Mouse (Mus musculus): ENCODE data around the gene Gnb3. TPM values are rescaled to one million over a fixed set of nuclear protein-coding genes. Genes with fewer than 3 reads are reported as not detected.

Gnb3 gene
- polyA plus RNA-seq, 1 experiment from 2014 or later = 0.25 TPM

DNA sequence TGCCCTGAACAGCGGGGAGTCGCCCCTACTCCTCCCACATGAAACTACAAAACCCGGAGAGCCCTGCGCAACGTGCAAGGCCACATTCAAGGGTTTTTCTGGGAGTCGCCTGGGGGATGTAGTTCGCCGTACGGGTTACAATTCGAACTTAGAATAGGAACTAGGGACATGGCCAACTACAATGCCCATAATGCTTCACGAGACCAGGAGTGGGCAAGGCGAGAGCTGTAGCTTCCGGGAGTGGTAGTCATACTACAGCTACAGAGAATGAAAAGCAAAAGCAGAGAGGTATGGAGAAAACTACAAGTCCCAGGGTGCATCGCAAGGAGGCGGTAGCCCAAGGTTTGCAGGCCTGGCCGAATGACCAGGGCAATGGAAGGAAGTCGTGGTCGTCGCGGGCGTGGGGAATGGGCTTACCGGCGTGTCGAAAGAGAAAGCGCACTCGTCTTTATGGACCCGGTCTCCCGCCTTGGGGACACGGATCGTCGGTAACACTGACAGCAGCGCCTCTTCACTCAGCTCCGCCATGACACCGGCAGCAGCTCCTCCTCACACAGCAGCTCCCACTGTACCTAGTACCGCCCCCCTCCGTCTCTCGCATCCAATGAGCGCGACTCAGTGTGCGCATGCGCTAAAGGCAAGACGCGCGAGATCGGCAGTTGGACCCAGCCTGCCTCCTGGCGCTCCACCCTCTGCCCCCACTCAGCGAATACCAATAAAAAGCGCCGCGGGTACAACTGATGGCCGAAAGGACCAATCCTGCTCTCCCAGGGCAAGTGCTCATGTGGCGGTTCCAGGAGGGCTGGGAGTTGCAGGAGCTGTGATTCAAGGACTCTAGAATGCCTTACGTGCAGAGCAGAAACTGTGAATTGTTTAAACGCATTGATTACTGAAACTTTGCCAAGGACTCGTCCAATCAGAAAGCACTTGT is 10.9 kb downstream of the Gnb3 start, which contains the start of the genes Usp5 and Cdca3:
TSS of gene Usp5 (minus strand) at position 617 of the 931 bp plus-strand sequence.
TSS of gene Cdca3 (plus strand) at position 680 of the 931 bp plus-strand sequence.
- Histone ChIP-seq H3K27ac (peak within 1 kb of the TSS; percentile 92), H3K36me3 (peaks cover 48% of the 10 kb centered on the region), H3K9me3 (no peaks in the 10 kb centered on the region), H3K9ac (peak within 1 kb of the TSS; percentile 87), H3K4me3 (peak within 1 kb of the TSS; percentile 67), H3K27me3 (no peaks in the 10 kb centered on the region), H3K4me1 (peaks cover 34% of the 10 kb centered on the region), H3K4me2 (peak within 1 kb of the TSS; percentile 92)
- peak; percentile 95 for ATAC-seq (ENCODE audit: insufficient number of reproducible peaks, insufficient read depth, low FRiP score, low TSS enrichment, low read depth)
- WGBS = under 1% methylated on average over 55 of the region's 55 CpGs

DNA sequence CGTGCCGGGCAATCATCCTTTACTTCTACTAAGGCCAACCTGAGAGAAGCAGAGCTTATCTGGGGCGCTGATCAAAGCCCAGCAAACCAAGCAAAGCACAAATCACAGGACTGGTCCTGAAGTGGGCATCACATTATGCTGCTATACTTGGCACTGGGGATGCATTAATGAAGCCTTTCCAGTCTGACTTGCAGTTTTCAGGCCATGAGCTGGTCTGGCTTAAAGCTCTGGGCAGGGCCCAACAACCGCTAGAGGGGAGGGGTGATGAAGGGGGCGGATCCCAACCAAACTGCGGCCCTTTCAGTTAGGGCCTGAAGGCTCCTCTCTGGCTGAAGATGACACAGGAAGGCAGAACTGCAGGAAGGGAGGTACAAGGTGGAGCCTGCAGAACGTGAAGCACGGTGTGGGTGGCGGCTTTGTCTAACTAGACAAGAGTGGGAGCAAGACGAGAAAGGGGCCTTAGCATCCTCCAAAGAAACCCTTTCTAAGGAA is 11.9 kb downstream of the Gnb3 start:
- peak overlapping the region; percentile 75 for H3K9ac ChIP-seq
- peak overlapping the region; percentile 92 for H3K4me2 ChIP-seq
- H3K36me3 ChIP-seq = peaks cover 49% of the 10 kb centered on the region
- peak overlapping the region; percentile 92 for H3K27ac ChIP-seq
- ATAC-seq (ENCODE audit: insufficient number of reproducible peaks, insufficient read depth, low FRiP score, low TSS enrichment, low read depth) = no peak
- H3K4me1 ChIP-seq = peaks cover 34% of the 10 kb centered on the region
- H3K27me3 ChIP-seq = no peaks in the 10 kb centered on the region
- 23% methylated on average over 10 of the region's 10 CpGs for WGBS
- peak overlapping the region; percentile 67 for H3K4me3 ChIP-seq
- H3K9me3 ChIP-seq = no peaks in the 10 kb centered on the region

DNA sequence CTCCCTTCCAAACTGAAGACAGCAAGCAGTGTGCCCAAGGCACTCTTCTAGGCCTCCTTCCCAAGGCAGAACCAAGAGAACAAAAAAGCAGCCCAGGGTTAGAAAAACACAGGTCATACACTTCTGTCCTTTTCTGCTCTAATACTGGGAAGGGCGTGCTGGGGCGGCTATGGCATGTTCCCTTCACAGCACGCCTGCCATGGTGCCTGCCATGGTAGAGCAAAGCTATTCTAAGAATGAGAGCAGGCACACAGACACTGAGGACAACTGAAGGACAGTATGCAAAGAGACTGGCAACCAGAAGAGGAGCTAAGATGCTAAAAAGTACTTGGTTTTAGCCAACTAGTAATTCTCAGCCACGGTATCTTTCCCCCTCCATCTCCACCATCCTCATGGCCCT is 18.0 kb downstream of the Gnb3 start:
- H3K27ac ChIP-seq = no peak overlapping the region
- ATAC-seq (ENCODE audit: insufficient number of reproducible peaks, insufficient read depth, low FRiP score, low TSS enrichment, low read depth) = no peak
- 94% methylated on average over 4 of the region's 4 CpGs for WGBS
- H3K27me3 ChIP-seq = no peaks in the 10 kb centered on the region
- no peak overlapping the region for H3K4me3 ChIP-seq
- H3K36me3 ChIP-seq = peaks cover 93% of the 10 kb centered on the region
- H3K9ac ChIP-seq = no peak overlapping the region
- H3K4me1 ChIP-seq = peaks cover under 1% of the 10 kb centered on the region; the same call in 1 of the 2 replicates
- no peak overlapping the region for H3K4me2 ChIP-seq
- H3K9me3 ChIP-seq = no peaks in the 10 kb centered on the region

DNA sequence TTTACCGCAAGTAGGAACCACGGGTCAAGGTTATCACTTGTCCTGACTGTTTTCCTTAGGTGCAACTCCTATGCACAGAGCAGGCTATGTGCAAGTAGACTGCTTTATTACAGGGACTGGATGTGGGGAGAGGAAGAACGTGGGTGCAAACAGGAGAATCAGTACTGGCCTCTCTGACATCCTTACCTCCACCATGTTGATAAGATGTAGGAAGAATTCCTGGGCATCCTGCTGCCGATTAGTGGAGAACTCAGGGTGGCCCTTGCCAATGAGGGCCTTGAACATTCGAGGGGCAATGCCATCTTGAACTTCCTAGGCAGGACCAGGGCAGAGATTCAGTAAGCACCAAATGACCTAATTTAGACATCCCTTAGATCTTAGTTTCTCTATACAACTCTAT is 19.2 kb downstream of the Gnb3 start:
- no peaks in the 10 kb centered on the region for H3K9me3 ChIP-seq
- 93% methylated on average over 5 of the region's 5 CpGs for WGBS
- H3K4me2 ChIP-seq = no peak overlapping the region
- H3K27me3 ChIP-seq = no peaks in the 10 kb centered on the region
- no peak for ATAC-seq (ENCODE audit: insufficient number of reproducible peaks, insufficient read depth, low FRiP score, low TSS enrichment, low read depth)
- no peak overlapping the region for H3K4me3 ChIP-seq
- H3K36me3 ChIP-seq = peaks cover 99% of the 10 kb centered on the region
- no peak overlapping the region for H3K9ac ChIP-seq
- no peaks in the 10 kb centered on the region for H3K4me1 ChIP-seq
- no peak overlapping the region for H3K27ac ChIP-seq

DNA sequence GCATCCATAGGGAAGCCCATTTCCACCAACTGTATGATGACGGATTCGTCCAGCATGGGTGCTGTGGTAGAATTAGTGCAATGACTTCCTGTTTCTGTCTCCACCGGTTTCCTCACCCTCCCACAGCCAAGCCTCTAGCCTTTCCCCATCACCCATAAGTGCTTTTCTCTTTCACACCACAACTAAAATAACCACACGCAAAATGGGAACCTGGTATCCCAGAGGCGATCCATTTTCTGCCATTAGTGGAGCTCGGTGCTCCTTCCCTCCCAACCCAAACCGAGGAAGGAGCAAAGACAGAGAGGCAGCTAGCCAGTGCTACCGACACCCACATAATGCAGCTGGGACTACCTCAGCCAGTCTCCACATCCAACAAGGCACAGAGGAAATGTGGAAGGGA is 22.1 kb downstream of the Gnb3 start:
- Histone ChIP-seq H3K27me3 (no peaks in the 10 kb centered on the region), H3K4me2 (no peak overlapping the region), H3K27ac (no peak overlapping the region), H3K36me3 (peaks cover 80% of the 10 kb centered on the region), H3K9ac (no peak overlapping the region), H3K9me3 (no peaks in the 10 kb centered on the region), H3K4me1 (peaks cover 12% of the 10 kb centered on the region), H3K4me3 (no peak overlapping the region)
- ATAC-seq (ENCODE audit: insufficient number of reproducible peaks, insufficient read depth, low FRiP score, low TSS enrichment, low read depth) = no peak
- 90% methylated on average over 8 of the region's 8 CpGs for WGBS

- H3K36me3 ChIP-seq = peaks cover 76% of the 10 kb centered on the region
- no peaks in the 10 kb centered on the region for H3K9me3 ChIP-seq
- H3K9ac ChIP-seq = 0 out of 2 replicates have a peak overlapping the region, but pooled peaks have one; percentile 21
- H3K27ac ChIP-seq = no peak overlapping the region
- H3K4me1 ChIP-seq = peaks cover 16% of the 10 kb centered on the region
- WGBS = 96% methylated on average over 8 of the region's 8 CpGs
- no peak overlapping the region for H3K4me3 ChIP-seq
- no peaks in the 10 kb centered on the region for H3K27me3 ChIP-seq
- no peak for ATAC-seq (ENCODE audit: insufficient number of reproducible peaks, insufficient read depth, low FRiP score, low TSS enrichment, low read depth)
- H3K4me2 ChIP-seq = no peak overlapping the region
These were observed 22.5 kb downstream of the Gnb3 start for GRCm38 (mm10) chr6:124817563-124817962.

DNA sequence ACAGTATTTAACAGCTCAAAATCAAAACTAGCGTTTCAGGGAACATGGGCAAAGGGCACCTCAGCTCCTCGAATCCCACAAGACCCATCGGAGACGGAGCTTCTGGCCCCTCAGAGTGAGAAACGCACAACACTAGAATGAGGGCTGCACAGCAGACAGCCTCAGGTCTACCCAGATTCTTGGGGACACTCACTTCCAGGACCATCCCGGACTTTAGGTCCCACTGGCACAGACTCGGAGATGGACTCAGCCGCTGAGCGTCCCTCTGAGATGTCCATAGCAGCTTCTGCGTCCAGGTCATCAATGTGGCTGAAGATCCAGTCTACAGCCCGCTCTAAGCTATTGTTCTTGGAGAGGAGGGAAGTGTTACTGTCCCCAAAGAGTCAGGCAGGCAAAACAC is 22.9 kb downstream of the Gnb3 start:
- Histone ChIP-seq H3K4me2 (no peak overlapping the region), H3K27ac (no peak overlapping the region), H3K4me1 (peaks cover 20% of the 10 kb centered on the region), H3K36me3 (peaks cover 76% of the 10 kb centered on the region), H3K4me3 (no peak overlapping the region), H3K27me3 (no peaks in the 10 kb centered on the region), H3K9me3 (no peaks in the 10 kb centered on the region), H3K9ac (no peak overlapping the region)
- no peak for ATAC-seq (ENCODE audit: insufficient number of reproducible peaks, insufficient read depth, low FRiP score, low TSS enrichment, low read depth)
- WGBS = 94% methylated on average over 11 of the region's 11 CpGs

GRCm38 (mm10) chr6:124816611-124817010 is 23.5 kb downstream of the Gnb3 start:
- no peaks in the 10 kb centered on the region for H3K27me3 ChIP-seq
- 86% methylated on average over 4 of the region's 4 CpGs for WGBS
- H3K4me2 ChIP-seq = no peak overlapping the region
- no peak overlapping the region for H3K27ac ChIP-seq
- ATAC-seq (ENCODE audit: insufficient number of reproducible peaks, insufficient read depth, low FRiP score, low TSS enrichment, low read depth) = no peak
- H3K4me1 ChIP-seq = peaks cover 25% of the 10 kb centered on the region
- H3K9me3 ChIP-seq = no peaks in the 10 kb centered on the region
- H3K4me3 ChIP-seq = no peak overlapping the region
- no peak overlapping the region for H3K9ac ChIP-seq
- peaks cover 76% of the 10 kb centered on the region for H3K36me3 ChIP-seq

GRCm38 (mm10) chr6:124814858-124815774 is 25.0 kb downstream of the Gnb3 start:
- H3K4me3 ChIP-seq = no peak overlapping the region
- WGBS = 72% methylated on average over 9 of the region's 9 CpGs
- H3K9ac ChIP-seq = peak overlapping the region; percentile 89; the same call in 1 of the 2 replicates
- peak overlapping the region; percentile 92; the same call in 1 of the 2 replicates for H3K4me2 ChIP-seq
- H3K4me1 ChIP-seq = peaks cover 33% of the 10 kb centered on the region
- no peak overlapping the region; the same call in 1 of the 2 replicates for H3K27ac ChIP-seq
- no peaks in the 10 kb centered on the region for H3K9me3 ChIP-seq
- no peak for ATAC-seq (ENCODE audit: insufficient number of reproducible peaks, insufficient read depth, low FRiP score, low TSS enrichment, low read depth)
- H3K36me3 ChIP-seq = peaks cover 74% of the 10 kb centered on the region
- no peaks in the 10 kb centered on the region for H3K27me3 ChIP-seq

DNA sequence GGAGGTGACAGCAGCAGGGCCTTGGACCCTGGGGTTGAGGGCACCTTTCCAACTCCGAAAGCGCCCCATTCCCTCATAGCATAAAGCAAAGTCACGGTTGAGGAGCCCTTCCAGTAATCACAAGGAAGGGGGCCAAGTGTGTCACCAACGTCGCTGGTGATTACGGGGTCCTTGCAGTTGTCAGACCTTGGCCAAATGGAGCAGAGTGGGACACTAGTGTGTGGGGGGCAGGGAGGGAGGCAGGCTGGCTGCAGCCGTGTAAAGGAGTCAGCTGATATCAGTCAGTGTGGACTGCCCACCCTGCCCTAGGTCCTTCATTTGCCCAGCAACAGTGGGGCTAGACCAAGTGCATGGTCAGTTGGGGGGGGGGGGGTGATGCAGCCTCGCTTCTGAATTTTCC is 25.6 kb downstream of the Gnb3 start:
- H3K36me3 ChIP-seq = peaks cover 69% of the 10 kb centered on the region
- no peaks in the 10 kb centered on the region for H3K9me3 ChIP-seq
- H3K27ac ChIP-seq = peak overlapping the region; percentile 92
- H3K27me3 ChIP-seq = no peaks in the 10 kb centered on the region
- peak overlapping the region; percentile 73 for H3K4me3 ChIP-seq
- peak; percentile 8; the same call in 1 of the 2 replicates for ATAC-seq (ENCODE audit: insufficient number of reproducible peaks, insufficient read depth, low FRiP score, low TSS enrichment, low read depth)
- H3K4me1 ChIP-seq = peaks cover 40% of the 10 kb centered on the region
- H3K9ac ChIP-seq = peak overlapping the region; percentile 89
- peak overlapping the region; percentile 92 for H3K4me2 ChIP-seq
- WGBS = 44% methylated on average over 8 of the region's 8 CpGs

GRCm38 (mm10) chr6:124813933-124814332 is 26.1 kb downstream of the Gnb3 start, which contains the start of gene Tpi1:
Tpi1 (minus strand) TSS chr6:124814296.
- ATAC-seq (ENCODE audit: insufficient number of reproducible peaks, insufficient read depth, low FRiP score, low TSS enrichment, low read depth) = peak; percentile 88
- H3K27ac ChIP-seq = peak within 1 kb of the TSS; percentile 92
- peaks cover 43% of the 10 kb centered on the region for H3K4me1 ChIP-seq
- peak within 1 kb of the TSS; percentile 92 for H3K4me2 ChIP-seq
- H3K9me3 ChIP-seq = no peaks in the 10 kb centered on the region
- peak within 1 kb of the TSS; percentile 89 for H3K9ac ChIP-seq
- WGBS = 0% methylated on average over 22 of the region's 22 CpGs
- H3K36me3 ChIP-seq = peaks cover 64% of the 10 kb centered on the region
- no peaks in the 10 kb centered on the region for H3K27me3 ChIP-seq
- peak within 1 kb of the TSS; percentile 73 for H3K4me3 ChIP-seq

Data from embryonic facial prominence, embryonic 13.5 days (tissue).